Mouse (Mus musculus): ENCODE measurements around the gene Ucp2. TPM values are rescaled to one million over a fixed set of nuclear protein-coding genes. Genes with fewer than 3 reads are reported as not detected.

Gene Ucp2
- polyA plus RNA-seq, 1 experiment, result 1,592 TPM

DNA sequence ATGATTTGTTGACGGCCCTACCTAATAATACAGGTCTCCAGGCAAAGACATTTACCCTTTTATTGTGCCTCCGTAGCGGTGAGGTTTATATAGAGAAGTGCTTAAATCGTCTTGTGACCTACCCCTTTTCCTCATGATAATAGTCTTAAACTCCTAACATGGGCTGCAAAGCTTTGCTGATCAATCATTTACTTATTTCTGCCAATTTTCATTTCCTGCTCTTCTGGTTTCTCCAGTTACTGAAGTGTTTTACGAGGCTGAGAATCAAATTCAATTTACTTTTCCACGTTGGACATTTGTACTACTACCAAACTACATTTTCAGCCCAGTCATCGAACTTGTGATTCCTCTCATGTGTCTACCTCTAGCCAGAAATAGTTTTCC, 44.4 kb downstream of the Ucp2 start:
- peak overlapping the region; percentile 95 for H3K4me3 ChIP-seq (ENCODE audit: insufficient read depth, low read length)

DNA sequence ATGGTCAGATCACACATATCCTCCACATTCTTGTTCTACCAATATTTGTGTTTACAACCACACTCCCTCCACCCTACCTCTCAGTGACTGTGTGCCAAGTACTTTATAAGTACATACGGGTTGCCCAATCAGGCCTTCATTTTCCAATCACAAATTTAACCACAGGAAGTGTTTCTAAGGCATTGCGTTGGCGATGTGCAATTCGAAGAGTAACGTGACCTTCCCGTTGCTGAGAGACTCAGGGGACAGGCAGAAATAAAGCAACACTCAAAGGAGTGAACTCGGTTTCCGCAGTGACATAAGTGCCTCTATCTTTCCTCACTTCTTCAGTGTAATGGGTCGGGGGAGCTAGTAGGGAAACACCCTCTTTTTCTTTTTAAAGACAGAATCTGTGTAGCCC, 46.4 kb downstream of the Ucp2 start:
- Histone ChIP-seq H3K27ac (ENCODE audit: insufficient read depth, low read depth, low read length) (peak overlapping the region; percentile 10; the same call in 1 of the 2 replicates), H3K4me1 (ENCODE audit: control insufficient read depth, insufficient read depth, low read length) (peaks cover 20% of the 10 kb centered on the region), H3K4me3 (ENCODE audit: insufficient read depth, low read length) (no peak overlapping the region)
- TF ChIP-seq POLR2A (IDR thresholded peaks at IDR 0.05; ENCODE audit: borderline replicate concordance, low read depth, low read length), result no peak
- no peak for TF ChIP-seq CTCF (IDR thresholded peaks at IDR 0.05; ENCODE audit: low read depth, low read length)

More for the DNA sequence above, 44.4 kb downstream of the Ucp2 start:
- peaks cover 34% of the 10 kb centered on the region for H3K4me1 ChIP-seq (ENCODE audit: control insufficient read depth, insufficient read depth, low read length)
- TF ChIP-seq POLR2A (IDR thresholded peaks at IDR 0.05; ENCODE audit: borderline replicate concordance, low read depth, low read length) (no peak), CTCF (IDR thresholded peaks at IDR 0.05; ENCODE audit: low read depth, low read length) (no peak)
- H3K27ac ChIP-seq (ENCODE audit: insufficient read depth, low read depth, low read length), result peak overlapping the region; percentile 86

DNA sequence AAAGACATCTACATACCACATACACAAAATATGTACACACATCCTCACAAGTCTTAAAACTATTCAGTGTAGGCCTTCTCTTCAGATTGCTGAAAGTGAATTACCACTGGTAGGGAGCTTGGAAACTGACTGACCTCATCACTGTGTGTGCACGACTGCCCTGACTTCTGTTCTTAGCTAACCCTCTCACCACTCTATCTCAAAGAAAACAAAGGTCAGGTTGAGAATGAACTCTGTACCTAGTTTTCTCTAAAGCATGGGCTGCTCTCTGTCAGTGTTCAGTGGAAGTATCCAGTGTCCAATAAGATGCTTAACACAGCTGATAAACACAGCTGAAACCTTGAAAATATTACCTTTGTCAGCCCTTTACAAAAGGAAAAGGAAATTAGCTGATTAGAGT, 51.3 kb downstream of the Ucp2 start:
- H3K4me3 ChIP-seq (ENCODE audit: insufficient read depth, low read length), result no peak overlapping the region
- no peak overlapping the region for H3K27ac ChIP-seq (ENCODE audit: insufficient read depth, low read depth, low read length)
- H3K4me1 ChIP-seq (ENCODE audit: control insufficient read depth, insufficient read depth, low read length), result peaks cover 13% of the 10 kb centered on the region
- TF ChIP-seq POLR2A (IDR thresholded peaks at IDR 0.05; ENCODE audit: borderline replicate concordance, low read depth, low read length) (no peak), CTCF (IDR thresholded peaks at IDR 0.05; ENCODE audit: low read depth, low read length) (no peak)

DNA sequence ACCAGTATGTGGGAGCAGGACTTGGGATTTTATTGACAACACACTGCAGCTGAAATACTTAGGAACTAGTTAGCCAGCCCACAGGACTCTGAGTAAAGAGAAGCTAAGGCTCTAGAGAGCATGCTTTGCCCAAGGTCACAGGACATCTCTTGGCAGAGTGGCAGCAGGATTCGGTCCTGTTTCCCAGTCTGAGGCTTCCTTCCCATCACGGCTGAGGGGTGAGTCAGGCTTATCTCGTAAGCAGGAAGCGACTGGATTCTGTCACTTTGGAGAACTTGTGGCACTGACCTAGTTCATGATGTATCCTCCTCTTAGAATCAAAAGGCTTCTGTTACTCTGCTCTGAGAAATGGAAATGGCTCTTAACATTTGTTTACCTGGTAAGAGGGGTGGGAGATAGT, 54.5 kb downstream of the Ucp2 start:
- peaks cover 13% of the 10 kb centered on the region for H3K4me1 ChIP-seq (ENCODE audit: control insufficient read depth, insufficient read depth, low read length)
- H3K27ac ChIP-seq (ENCODE audit: insufficient read depth, low read depth, low read length), result no peak overlapping the region
- TF ChIP-seq CTCF (IDR thresholded peaks at IDR 0.05; ENCODE audit: low read depth, low read length) (no peak), POLR2A (IDR thresholded peaks at IDR 0.05; ENCODE audit: borderline replicate concordance, low read depth, low read length) (no peak)
- H3K4me3 ChIP-seq (ENCODE audit: insufficient read depth, low read length), result no peak overlapping the region

DNA sequence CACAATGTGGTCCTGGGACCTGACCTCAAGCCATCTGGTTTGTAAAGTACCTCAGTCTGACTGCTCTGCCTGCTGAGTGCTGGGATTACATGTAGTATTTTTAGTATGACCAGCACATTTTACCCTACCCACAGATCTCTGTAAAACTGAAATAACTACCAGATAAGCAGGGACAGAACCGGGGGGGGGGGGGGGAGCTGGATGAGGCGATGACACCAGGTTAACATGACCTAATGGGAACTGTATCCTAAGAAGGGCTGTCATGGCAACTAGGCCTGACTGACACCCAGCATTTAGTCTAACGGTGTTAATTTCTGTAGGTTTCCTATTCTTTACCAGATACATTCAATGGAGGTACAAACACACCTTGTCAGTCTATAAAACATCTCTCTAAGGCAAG, 56.7 kb downstream of the Ucp2 start:
- TF ChIP-seq CTCF (IDR thresholded peaks at IDR 0.05; ENCODE audit: low read depth, low read length) (no peak), POLR2A (IDR thresholded peaks at IDR 0.05; ENCODE audit: borderline replicate concordance, low read depth, low read length) (no peak)
- Histone ChIP-seq H3K4me3 (ENCODE audit: insufficient read depth, low read length) (no peak overlapping the region), H3K27ac (ENCODE audit: insufficient read depth, low read depth, low read length) (no peak overlapping the region), H3K4me1 (ENCODE audit: control insufficient read depth, insufficient read depth, low read length) (peaks cover 15% of the 10 kb centered on the region)

DNA sequence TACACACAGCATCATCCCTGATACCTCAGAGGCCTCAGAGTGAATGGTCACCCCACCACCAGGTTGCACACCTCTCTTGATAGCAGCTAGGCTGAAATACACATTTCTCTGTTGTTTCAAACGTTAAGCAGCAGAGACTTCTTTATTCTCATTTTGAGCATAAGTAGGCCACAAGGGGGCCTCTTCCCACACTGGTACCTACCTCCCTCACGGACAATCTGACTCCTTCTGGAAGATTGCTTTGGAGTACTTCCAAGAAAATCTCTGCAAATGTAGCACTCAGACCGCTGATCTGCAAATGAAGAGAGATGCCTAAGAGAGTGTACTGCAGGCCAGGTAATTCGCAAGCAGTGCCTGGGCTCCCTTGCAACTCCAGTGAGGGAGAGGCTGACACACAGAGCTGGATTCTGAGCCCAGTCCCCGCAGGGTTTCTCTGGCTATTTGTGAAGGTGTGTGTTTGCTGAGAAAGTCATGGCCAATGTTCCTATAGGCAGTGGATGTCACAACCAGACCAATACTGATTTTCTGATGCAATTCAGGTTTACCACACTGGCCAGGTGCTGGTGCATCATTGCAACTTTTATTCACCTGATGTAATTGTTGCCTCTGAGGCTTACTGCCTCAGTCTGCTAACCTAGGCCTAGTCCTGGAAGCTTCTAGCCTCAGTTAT, 57.3 kb downstream of the Ucp2 start:
- Histone ChIP-seq H3K4me3 (ENCODE audit: insufficient read depth, low read length) (no peak overlapping the region), H3K27ac (ENCODE audit: insufficient read depth, low read depth, low read length) (no peak overlapping the region), H3K4me1 (ENCODE audit: control insufficient read depth, insufficient read depth, low read length) (peaks cover 15% of the 10 kb centered on the region)
- TF ChIP-seq POLR2A (IDR thresholded peaks at IDR 0.05; ENCODE audit: borderline replicate concordance, low read depth, low read length), result no peak
- TF ChIP-seq CTCF (IDR thresholded peaks at IDR 0.05; ENCODE audit: low read depth, low read length), result no peak

Other genes starting within 250 kb of the Ucp2 start
- gene P4ha3, start 207.8 kb upstream of the Ucp2 start, polyA plus RNA-seq (2012; ENCODE audit: insufficient read depth, insufficient read length, missing spikeins), result 0.29 TPM in 1 of 2 replicates, not detected in the other
- 20.9 and 21.6 TPM in 2 replicates for gene C2cd3, start 121.1 kb upstream of the Ucp2 start, polyA plus RNA-seq (2012; ENCODE audit: insufficient read depth, insufficient read length, missing spikeins)
- gene Ppme1, start 121.0 kb upstream of the Ucp2 start, polyA plus RNA-seq (2012; ENCODE audit: insufficient read depth, insufficient read length, missing spikeins), result 21.1 and 23.6 TPM in 2 replicates
- not detected in 2 replicates for gene Ucp3, start 20.3 kb upstream of the Ucp2 start, polyA plus RNA-seq (2012; ENCODE audit: insufficient read depth, insufficient read length, missing spikeins)
- gene Dnajb13, start 21.6 kb downstream of the Ucp2 start, polyA plus RNA-seq (2012; ENCODE audit: insufficient read depth, insufficient read length, missing spikeins), result 0.63 and 1.5 TPM in 2 replicates
- 25.9 and 29.7 TPM in 2 replicates for gene Coa4, start 43.7 kb downstream of the Ucp2 start, polyA plus RNA-seq (2012; ENCODE audit: insufficient read depth, insufficient read length, missing spikeins)
- gene Rab6a, start 114.1 kb downstream of the Ucp2 start, polyA plus RNA-seq (2012; ENCODE audit: insufficient read depth, insufficient read length, missing spikeins), result 71.7 and 74.1 TPM in 2 replicates
- gene Mrpl48, start 115.0 kb downstream of the Ucp2 start, polyA plus RNA-seq (2012; ENCODE audit: insufficient read depth, insufficient read length, missing spikeins), result 59.3 and 60.3 TPM in 2 replicates
- gene Plekhb1, start 169.1 kb downstream of the Ucp2 start, polyA plus RNA-seq (2012; ENCODE audit: insufficient read depth, insufficient read length, missing spikeins), result not detected in 2 replicates
- gene Fam168a, start 213.3 kb downstream of the Ucp2 start, polyA plus RNA-seq (2012; ENCODE audit: insufficient read depth, insufficient read length, missing spikeins), result 30.6 and 32.1 TPM in 2 replicates

All from bone marrow macrophage, adult 2 months (primary cell).